Mouse (Mus musculus) neural tube, embryonic 11.5 days (tissue): ENCODE data around the gene Khk. TPM values are rescaled to one million over a fixed set of nuclear protein-coding genes. Genes with fewer than 3 reads are reported as not detected.

Experiments
- ATAC-seq: fragments of 200-750 bp; cut with Nextera tagmentation; 2 replicates; pipeline ENCODE4 v1.8.0; 2017; ENCODE audit warnings: moderate number of reproducible peaks, mild to moderate bottlenecking, moderate TSS enrichment, moderate library complexity; ENCODE audit not compliant: insufficient read depth, low FRiP score, low TSS enrichment
- DNase-seq: peaks from one replicate; pipeline ENCODE4 v3.0.0-alpha.2; 2015; ENCODE audit warnings: low spot score
- H3K27ac ChIP-seq: fragments of 300-500 bp; sonication (generic); 2 replicates; pipeline ENCODE4 v1.5.1; 2014; ENCODE audit warnings: low read depth, mild to moderate bottlenecking, low read length
- H3K27me3 ChIP-seq: fragments of 300-500 bp; sonication (generic); 2 replicates; pipeline ENCODE4 v1.6.1; 2014; ENCODE audit warnings: mild to moderate bottlenecking, low read length, mixed read lengths; ENCODE audit not compliant: control insufficient read depth, insufficient read depth
- H3K36me3 ChIP-seq: fragments of 300-500 bp; sonication (generic); 2 replicates; pipeline ENCODE4 v1.6.1; 2014; ENCODE audit warnings: mild to moderate bottlenecking, low read length, moderate library complexity, mixed read lengths; ENCODE audit not compliant: control insufficient read depth, insufficient read depth
- H3K4me1 ChIP-seq: fragments of 300-500 bp; sonication (generic); 2 replicates; pipeline ENCODE4 v1.6.1; 2014; ENCODE audit warnings: low read length, mixed read lengths; ENCODE audit not compliant: control insufficient read depth, insufficient read depth
- H3K4me2 ChIP-seq: fragments of 300-500 bp; sonication (generic); 2 replicates; pipeline ENCODE4 v1.6.1; 2014; ENCODE audit warnings: low read depth, mild to moderate bottlenecking, moderate library complexity
- H3K4me3 ChIP-seq: fragments of 300-500 bp; sonication (generic); 2 replicates; pipeline ENCODE4 v1.5.1; 2014; ENCODE audit warnings: low read depth, low read length
- H3K9ac ChIP-seq: fragments of 300-500 bp; sonication (generic); 2 replicates; pipeline ENCODE4 v1.6.1; 2014; ENCODE audit warnings: mild to moderate bottlenecking, low read length
- H3K9me3 ChIP-seq: fragments of 300-500 bp; sonication (generic); 2 replicates; pipeline ENCODE4 v1.6.1; 2016; ENCODE audit warnings: low read length; ENCODE audit not compliant: control insufficient read depth
- WGBS: fragments of 180-500 bp; shearing (Covaris S2); extraction: QIAGEN DNeasy Blood & Tissue Kit; methylation state at CpG from one replicate; pipeline ENCODE4 v1.1.7; 2014; 5-methylcytosine and 5-hydroxymethylcytosine counted together
- polyA plus RNA-seq: library from polyadenylated mRNA; unstranded; fragments of >200 nt; fragmentation: Nextera tagmentation; extraction: Ambion mirVana; gene quantifications from 2 replicates; pipeline ENCODE4 v1.2.1, GENCODE M21; 2014

Gene Khk
- polyA plus RNA-seq, 1 experiment from 2014 or later: 9.6 TPM

DNA sequence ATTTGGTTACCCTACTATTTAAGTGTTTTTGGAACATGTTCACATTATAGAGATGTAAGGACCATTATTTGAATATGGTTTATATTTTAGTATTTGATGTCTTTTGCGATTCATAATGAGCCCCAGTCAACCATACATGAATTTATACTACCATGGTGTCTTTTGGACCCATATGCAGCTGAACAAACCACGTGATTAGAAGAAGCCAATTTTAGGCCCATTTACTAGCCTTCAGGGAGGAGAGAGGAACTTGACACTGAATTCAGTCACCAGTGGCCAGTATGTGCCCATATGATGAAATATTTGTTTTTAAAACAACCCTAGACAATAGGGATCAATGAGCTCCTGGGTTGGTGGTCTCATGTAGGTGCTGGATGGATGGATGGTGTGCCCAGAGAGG, 39.6 kb downstream of the Khk start:
- Histone ChIP-seq H3K9me3 (no peaks in the 10 kb centered on the region), H3K9ac (no peak overlapping the region), H3K27me3 (no peaks in the 10 kb centered on the region), H3K4me3 (no peak overlapping the region; the same call in 1 of the 2 replicates), H3K4me1 (peaks cover 11% of the 10 kb centered on the region), H3K36me3 (peaks cover 10% of the 10 kb centered on the region), H3K27ac (no peak overlapping the region), H3K4me2 (peak overlapping the region; percentile 92)
- DNase-seq (no peak), ATAC-seq (no peak)
- 91% methylated on average over 2 of the region's 2 CpGs for WGBS

DNA sequence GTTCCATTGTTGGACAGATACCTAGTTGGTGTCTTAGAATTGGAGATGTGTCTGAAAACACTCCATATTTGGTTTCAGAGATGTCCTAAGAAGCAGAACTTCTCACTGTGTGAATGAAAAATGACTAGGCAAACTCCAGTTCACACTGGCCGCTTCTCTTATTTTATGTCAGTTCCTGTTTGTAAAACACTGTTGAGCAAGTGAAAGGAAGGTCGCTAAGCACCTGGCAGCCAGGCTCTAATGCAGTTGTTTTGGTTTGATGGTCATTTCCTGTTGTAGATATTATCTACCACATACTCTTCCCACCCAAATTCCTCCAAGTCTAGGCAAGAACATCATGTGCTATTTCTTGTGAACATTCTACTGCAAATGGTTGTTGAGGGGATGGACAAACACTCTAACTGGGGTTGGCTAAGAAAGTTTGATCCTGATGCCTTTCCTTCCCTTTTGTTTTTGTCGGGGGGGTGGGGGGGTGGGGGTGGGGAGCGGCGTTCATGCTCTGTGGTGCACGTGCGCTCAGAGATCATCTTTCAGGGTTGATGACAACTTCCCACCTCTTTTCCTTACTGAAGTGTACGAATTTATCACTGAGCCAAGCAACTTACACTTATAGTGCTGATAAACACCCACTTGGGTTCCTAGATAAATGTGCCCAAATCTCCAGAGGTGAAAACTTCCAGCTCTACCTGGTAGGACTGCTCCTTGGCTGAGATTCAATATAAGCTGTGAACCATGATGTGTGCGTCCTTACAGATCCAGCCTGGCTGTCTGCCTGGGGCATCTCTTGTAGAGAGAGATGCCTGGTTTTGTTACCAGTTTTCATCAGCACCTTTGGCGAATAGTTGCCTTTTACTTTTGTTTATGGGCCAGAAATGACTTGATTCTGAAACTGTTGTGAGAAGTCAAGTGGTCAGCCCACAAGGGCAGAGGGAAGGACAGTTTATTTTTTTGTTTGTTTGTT, 40.6 kb downstream of the Khk start:
- Histone ChIP-seq H3K4me3 (no peak overlapping the region), H3K9ac (no peak overlapping the region), H3K27me3 (no peaks in the 10 kb centered on the region), H3K36me3 (peaks cover 8% of the 10 kb centered on the region), H3K9me3 (no peaks in the 10 kb centered on the region), H3K4me2 (no peak overlapping the region), H3K27ac (no peak overlapping the region), H3K4me1 (peaks cover 11% of the 10 kb centered on the region)
- no peak for ATAC-seq
- WGBS: 81% methylated on average over 10 of the region's 10 CpGs
- no peak for DNase-seq

DNA sequence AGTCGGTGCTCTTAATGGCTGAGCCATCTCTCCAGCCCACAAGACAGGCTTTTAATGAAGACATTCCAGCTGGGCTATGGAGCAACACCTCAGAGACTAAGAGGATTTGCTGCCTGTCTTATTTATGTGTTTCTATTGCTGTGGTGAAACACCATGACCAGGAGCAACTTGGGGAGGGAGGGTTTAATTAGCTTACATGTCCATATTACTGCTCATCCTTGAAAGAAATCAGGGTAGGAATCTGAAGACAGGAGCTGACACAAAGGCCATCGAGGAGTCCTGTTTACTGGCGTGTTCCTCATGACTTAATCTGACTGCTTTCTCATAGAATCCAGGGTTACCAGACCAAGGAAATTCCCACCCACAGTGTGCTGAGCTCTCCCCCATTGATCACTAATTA, 42.7 kb downstream of the Khk start:
- no peak overlapping the region for H3K4me3 ChIP-seq
- no peak for ATAC-seq
- 78% methylated on average over 3 of the region's 3 CpGs for WGBS

DNA sequence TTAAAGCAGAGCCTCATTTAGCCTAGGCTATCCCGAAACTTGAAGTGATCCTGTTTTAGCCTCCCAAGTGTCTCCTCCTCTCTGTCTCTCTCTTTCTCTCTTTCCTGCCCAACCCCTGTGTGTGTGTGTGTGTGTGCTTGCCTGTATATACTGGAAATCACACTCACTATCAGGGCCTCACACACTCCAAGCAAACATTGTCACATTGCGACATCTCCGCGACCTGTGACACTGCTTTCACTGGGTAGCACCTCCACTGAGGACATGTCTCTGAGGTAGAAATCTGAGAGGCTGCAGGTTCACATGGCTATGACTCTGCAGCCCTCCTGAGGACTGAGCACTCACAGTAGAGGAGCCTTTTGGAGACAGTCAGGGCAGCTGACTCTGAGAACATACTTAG, 45.0 kb downstream of the Khk start:
- DNase-seq: no peak
- ATAC-seq: no peak
- Histone ChIP-seq H3K9ac (no peak overlapping the region), H3K4me1 (no peaks in the 10 kb centered on the region), H3K9me3 (no peaks in the 10 kb centered on the region), H3K4me3 (no peak overlapping the region), H3K27me3 (no peaks in the 10 kb centered on the region), H3K27ac (no peak overlapping the region), H3K36me3 (no peaks in the 10 kb centered on the region), H3K4me2 (no peak overlapping the region)
- WGBS: 93% methylated on average over 4 of the region's 4 CpGs

More for the DNA sequence above, 42.7 kb downstream of the Khk start:
- H3K9me3 ChIP-seq: no peaks in the 10 kb centered on the region
- H3K4me2 ChIP-seq: no peak overlapping the region
- no peak for DNase-seq
- H3K27me3 ChIP-seq: no peaks in the 10 kb centered on the region
- no peak overlapping the region for H3K9ac ChIP-seq
- no peak overlapping the region for H3K27ac ChIP-seq
- no peaks in the 10 kb centered on the region for H3K36me3 ChIP-seq
- peaks cover 6% of the 10 kb centered on the region for H3K4me1 ChIP-seq

DNA sequence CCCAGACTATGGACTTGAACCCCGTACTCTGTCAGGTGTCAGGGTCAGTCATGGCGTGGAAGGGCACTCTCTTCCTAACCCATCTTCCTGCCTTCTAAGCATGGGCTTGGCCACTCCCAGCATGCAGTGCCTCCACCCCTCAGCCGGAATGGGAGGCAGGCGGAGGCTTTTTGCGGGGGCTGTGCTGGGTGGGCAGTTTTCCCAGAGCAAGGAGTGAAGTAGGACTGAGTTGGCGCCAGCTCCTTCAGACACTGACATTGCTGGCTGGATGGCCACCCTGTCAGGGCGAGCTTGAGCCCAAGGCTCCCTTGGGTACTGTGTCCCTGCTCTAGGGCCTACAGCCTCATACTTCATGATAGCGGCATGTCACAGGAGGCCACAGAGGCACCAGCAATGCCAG, 47.2 kb downstream of the Khk start, which contains the start of gene Tcf23:
Gene Tcf23 (plus strand): TSS at position 247 of the 400 bp plus-strand sequence.
- Histone ChIP-seq H3K4me1 (no peaks in the 10 kb centered on the region), H3K4me2 (no peak within 1 kb of the TSS), H3K9me3 (no peaks in the 10 kb centered on the region), H3K36me3 (no peaks in the 10 kb centered on the region), H3K4me3 (no peak within 1 kb of the TSS), H3K9ac (no peak within 1 kb of the TSS), H3K27me3 (no peaks in the 10 kb centered on the region), H3K27ac (no peak within 1 kb of the TSS)
- ATAC-seq: no peak
- DNase-seq: no peak
- 73% methylated on average over 8 of the region's 8 CpGs for WGBS

DNA sequence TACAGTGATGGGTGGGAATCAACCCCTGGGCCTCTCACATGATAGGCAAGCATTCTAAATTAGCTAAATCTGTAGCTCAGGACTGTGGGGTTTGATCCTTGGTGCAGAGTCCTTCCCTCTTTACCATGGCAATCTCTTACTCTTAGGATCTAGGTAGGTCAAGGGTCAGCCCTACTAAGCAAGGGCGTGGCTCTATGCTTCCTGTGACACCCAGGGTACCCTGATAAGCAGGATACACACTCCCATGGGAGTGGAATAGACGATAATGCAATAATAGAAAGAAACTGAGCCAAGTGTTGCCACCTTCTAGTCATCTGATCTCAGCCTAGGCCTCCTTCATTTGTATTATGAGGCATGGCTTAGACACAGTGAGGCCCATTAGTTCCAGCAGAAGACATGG, 48.2 kb downstream of the Khk start:
- H3K27ac ChIP-seq: no peak overlapping the region
- no peaks in the 10 kb centered on the region for H3K4me1 ChIP-seq
- DNase-seq (no peak), ATAC-seq (no peak)
- no peaks in the 10 kb centered on the region for H3K27me3 ChIP-seq
- no peak overlapping the region for H3K4me2 ChIP-seq
- no peak overlapping the region for H3K4me3 ChIP-seq
- 80% methylated on average over 2 of the region's 2 CpGs for WGBS
- no peaks in the 10 kb centered on the region for H3K9me3 ChIP-seq
- no peaks in the 10 kb centered on the region for H3K36me3 ChIP-seq
- H3K9ac ChIP-seq: no peak overlapping the region

DNA sequence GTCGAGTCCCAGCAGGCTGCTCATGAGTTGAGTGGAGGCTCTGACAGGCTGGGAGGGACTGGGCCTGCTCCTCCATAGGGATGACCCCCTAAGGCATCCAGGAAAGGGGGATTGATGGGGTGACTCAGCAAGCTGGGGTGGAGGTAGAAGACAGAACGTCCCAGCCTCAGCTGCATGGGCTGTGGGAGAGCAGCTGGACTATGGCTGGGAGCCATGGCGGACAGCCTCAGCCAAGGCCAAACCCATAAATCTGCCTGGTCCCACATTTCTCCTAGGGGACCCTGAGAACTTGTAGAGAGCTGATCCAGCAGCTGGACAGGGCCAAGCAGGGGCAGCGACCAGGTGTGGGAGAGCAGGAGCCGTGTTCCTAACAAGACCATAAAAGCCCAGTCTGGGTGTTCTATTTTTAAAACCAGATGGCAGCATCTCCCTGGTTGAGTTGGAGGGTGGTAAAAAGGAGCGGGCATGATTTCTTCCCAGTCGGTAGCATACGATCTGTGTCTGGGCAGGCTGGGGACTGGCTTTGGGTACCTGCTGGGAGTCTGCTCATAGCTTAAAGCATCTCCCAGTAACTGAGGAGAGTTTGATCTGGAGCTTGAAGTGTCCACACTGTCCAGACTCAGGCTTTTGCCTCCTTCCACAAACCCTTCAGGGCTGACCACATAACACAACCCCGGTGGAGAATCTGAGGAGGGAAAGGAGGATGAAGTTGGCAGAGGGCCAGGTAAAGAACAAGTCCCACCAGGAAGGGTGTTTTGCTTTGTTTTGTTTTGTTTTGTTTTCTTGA, 53.8 kb downstream of the Khk start:
- Histone ChIP-seq H3K4me2 (no peak overlapping the region), H3K36me3 (no peaks in the 10 kb centered on the region), H3K27ac (no peak overlapping the region), H3K4me1 (no peaks in the 10 kb centered on the region), H3K9me3 (no peaks in the 10 kb centered on the region), H3K9ac (no peak overlapping the region; the same call in 1 of the 2 replicates), H3K27me3 (no peaks in the 10 kb centered on the region), H3K4me3 (no peak overlapping the region)
- DNase-seq (no peak), ATAC-seq (no peak)
- 64% methylated on average over 9 of the region's 9 CpGs for WGBS
